Mouse (Mus musculus) MEL (cell line): ENCODE results near the gene Pfn1.

Source experiments
- CHD2 ChIP-seq: IDR thresholded peaks from 2 replicates; pipeline ENCODE4 v1.6.1; 2011; ENCODE audit warnings: low read length, improper control_type of control experiment
- CTCF ChIP-seq, 3 experiments: IDR thresholded peaks in 2 of 3; conservative IDR thresholded peaks in 1 of 3; 2 replicates each; pipeline ENCODE4 v1.5.1; 2011 to 2012; ENCODE audit warnings: low read length in 3 of 3, low read depth in 2 of 3, mild to moderate bottlenecking in 2 of 3, improper control_type of control experiment in 1 of 3, inconsistent platforms in 1 of 3, mixed read lengths in 1 of 3, moderate library complexity in 1 of 3; ENCODE audit not compliant: control insufficient read depth in 1 of 3, insufficient read depth in 1 of 3, poor library complexity in 1 of 3, severe bottlenecking in 1 of 3
- EP300 ChIP-seq, 2 experiments: IDR thresholded peaks; 2 replicates each; pipeline ENCODE4 v1.6.1; 2011; ENCODE audit warnings: improper control_type of control experiment in 2 of 2, low read length in 2 of 2, low read depth in 1 of 2, mild to moderate bottlenecking in 1 of 2
- HCFC1 ChIP-seq: IDR thresholded peaks from 2 replicates; pipeline ENCODE4 v1.6.1; 2012; ENCODE audit warnings: low read depth, mild to moderate bottlenecking, inconsistent platforms, low read length, improper control_type of control experiment, moderate library complexity
- MEF2A ChIP-seq: IDR thresholded peaks from 2 replicates; pipeline ENCODE4 v1.6.1; 2014; ENCODE audit warnings: low read depth, mild to moderate bottlenecking, inconsistent platforms, low read length, improper control_type of control experiment; ENCODE audit not compliant: poor library complexity, insufficient replicate concordance, severe bottlenecking; ENCODE audit errors: extremely low read depth
- MYC ChIP-seq: IDR thresholded peaks from 2 replicates; pipeline ENCODE4 v1.6.1; 2011; ENCODE audit warnings: low read depth, mild to moderate bottlenecking, low read length, improper control_type of control experiment, moderate library complexity
- POLR2A ChIP-seq, 2 experiments: IDR thresholded peaks; 2 replicates each; pipeline ENCODE4 v1.6.1; 2011 to 2012; ENCODE audit warnings: low read length in 2 of 2, mild to moderate bottlenecking in 2 of 2, control low read depth in 1 of 2, improper control_type of control experiment in 1 of 2, low read depth in 1 of 2, moderate library complexity in 1 of 2; ENCODE audit not compliant: control insufficient read depth in 1 of 2, insufficient read depth in 1 of 2, poor library complexity in 1 of 2
- RAD21 ChIP-seq: IDR thresholded peaks from 2 replicates; pipeline ENCODE4 v1.6.1; 2011; ENCODE audit warnings: mild to moderate bottlenecking, low read depth, low read length, improper control_type of control experiment
- TAL1 ChIP-seq: IDR thresholded peaks from 2 replicates; pipeline ENCODE4 v1.6.1; 2012; ENCODE audit warnings: mild to moderate bottlenecking, inconsistent platforms, low read length, moderate library complexity, mixed read lengths
- TCF12 ChIP-seq: IDR thresholded peaks from 2 replicates; pipeline ENCODE4 v1.6.1; 2014; ENCODE audit warnings: low read depth, mild to moderate bottlenecking, inconsistent platforms, low read length, improper control_type of control experiment, moderate library complexity
- ZKSCAN1 ChIP-seq: IDR thresholded peaks from 2 replicates; pipeline ENCODE4 v1.6.1; 2012; ENCODE audit warnings: low read depth, mild to moderate bottlenecking, inconsistent platforms, low read length, improper control_type of control experiment, moderate library complexity
- ZNF384 ChIP-seq: IDR thresholded peaks from 2 replicates; pipeline ENCODE4 v1.6.1; 2012; ENCODE audit warnings: low read depth, mild to moderate bottlenecking, inconsistent platforms, low read length, improper control_type of control experiment

GRCm38 (mm10) chr11:70693504-70693903 is 39.1 kb upstream of the Pfn1 start:
- TF ChIP-seq RAD21 (no peak), TAL1 (no peak), EP300 (IDR thresholded peaks at IDR 0.05; ENCODE audit: low read depth in 1 of 2, low read length in 2 of 2) (no peak), POLR2A (IDR thresholded peaks at IDR 0.05; ENCODE audit: control insufficient read depth in 1 of 2, insufficient read depth in 1 of 2, low read depth in 1 of 2, low read length in 2 of 2, poor library complexity in 1 of 2) (no peak), CTCF (IDR thresholded peaks at IDR 0.05 in 2 of 3, conservative IDR thresholded peaks at IDR 0.05 in 1 of 3; ENCODE audit: control insufficient read depth in 1 of 3, insufficient read depth in 1 of 3, low read depth in 2 of 3, low read length in 3 of 3, poor library complexity in 1 of 3, severe bottlenecking in 1 of 3) (no peak), HCFC1 (no peak), MYC (no peak), TCF12 (no peak), ZKSCAN1 (no peak), CHD2 (no peak), MEF2A (no peak), ZNF384 (no peak)
